Mouse (Mus musculus): Measurements from ENCODE around the gene Slc6a11. TPM values are rescaled to one million over a fixed set of nuclear protein-coding genes. Genes with fewer than 3 reads are reported as not detected.
A peak's percentile ranks its signal among the peaks of the same experiment; 100 is the strongest.

Gene Slc6a11
- polyA plus RNA-seq, 1 experiment from 2014 or later, result 5.4 TPM

DNA sequence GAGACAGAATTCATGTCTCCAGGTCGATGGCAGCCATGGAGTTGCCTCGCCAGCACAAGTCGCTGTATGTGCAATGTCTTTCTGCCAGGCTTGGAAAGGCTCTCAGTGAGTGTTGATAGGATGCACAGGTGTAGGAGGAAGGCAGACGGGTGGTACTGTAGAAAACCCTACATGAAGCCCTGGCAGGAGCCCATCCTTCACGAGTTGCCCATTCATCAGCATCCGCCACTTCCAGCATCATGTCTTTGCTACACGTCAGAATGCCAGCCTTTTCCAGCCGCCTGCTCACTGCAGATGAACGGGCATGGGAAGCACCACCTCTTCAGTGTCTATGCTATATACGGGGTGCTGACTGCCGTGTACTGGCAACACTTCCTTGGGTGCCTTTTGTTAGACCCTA lies 11.4 kb downstream of the Slc6a11 start:
- no peak overlapping the region for H3K4me2 ChIP-seq (replicated peaks)
- WGBS, result 89% methylated on average over 11 of the region's 11 CpGs
- no peaks in the 10 kb centered on the region for H3K36me3 ChIP-seq
- no peak overlapping the region for H3K27ac ChIP-seq
- no peaks in the 10 kb centered on the region for H3K27me3 ChIP-seq
- H3K9ac ChIP-seq, result no peak overlapping the region
- ATAC-seq (ENCODE audit: low FRiP score), result no peak
- no peak overlapping the region for H3K4me3 ChIP-seq
- no peaks in the 10 kb centered on the region for H3K9me3 ChIP-seq (replicated peaks)
- 0 out of 2 replicates have a peak, but pooled peaks cover 10% of the 10 kb centered on the region for H3K4me1 ChIP-seq

DNA sequence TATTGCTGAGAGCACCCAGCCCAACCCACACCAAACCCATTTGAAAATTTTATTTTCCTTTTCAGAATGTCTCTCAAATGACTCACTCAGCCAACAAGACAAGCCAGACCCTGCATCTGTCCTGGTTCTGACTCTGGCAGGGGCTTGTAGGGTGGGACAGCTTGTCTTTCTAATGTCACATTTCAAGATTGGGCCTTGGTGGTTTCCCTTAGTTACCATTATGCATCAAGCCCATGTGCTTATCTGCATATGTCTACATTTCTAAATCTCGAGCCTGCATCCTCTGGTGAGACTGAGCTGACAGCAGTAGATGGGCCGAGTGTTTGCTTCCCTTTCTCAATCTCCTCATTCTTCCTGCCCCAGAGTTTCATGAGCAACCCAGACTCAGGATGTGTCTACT lies 12.5 kb downstream of the Slc6a11 start:
- Histone ChIP-seq H3K36me3 (no peaks in the 10 kb centered on the region), H3K27me3 (no peaks in the 10 kb centered on the region), H3K9ac (no peak overlapping the region), H3K4me3 (no peak overlapping the region), H3K4me1 (0 out of 2 replicates have a peak, but pooled peaks cover 10% of the 10 kb centered on the region), H3K4me2 (replicated peaks) (no peak overlapping the region), H3K9me3 (replicated peaks) (no peaks in the 10 kb centered on the region), H3K27ac (no peak overlapping the region)
- 45% methylated on average over 2 of the region's 2 CpGs for WGBS
- ATAC-seq (ENCODE audit: low FRiP score), result no peak

DNA sequence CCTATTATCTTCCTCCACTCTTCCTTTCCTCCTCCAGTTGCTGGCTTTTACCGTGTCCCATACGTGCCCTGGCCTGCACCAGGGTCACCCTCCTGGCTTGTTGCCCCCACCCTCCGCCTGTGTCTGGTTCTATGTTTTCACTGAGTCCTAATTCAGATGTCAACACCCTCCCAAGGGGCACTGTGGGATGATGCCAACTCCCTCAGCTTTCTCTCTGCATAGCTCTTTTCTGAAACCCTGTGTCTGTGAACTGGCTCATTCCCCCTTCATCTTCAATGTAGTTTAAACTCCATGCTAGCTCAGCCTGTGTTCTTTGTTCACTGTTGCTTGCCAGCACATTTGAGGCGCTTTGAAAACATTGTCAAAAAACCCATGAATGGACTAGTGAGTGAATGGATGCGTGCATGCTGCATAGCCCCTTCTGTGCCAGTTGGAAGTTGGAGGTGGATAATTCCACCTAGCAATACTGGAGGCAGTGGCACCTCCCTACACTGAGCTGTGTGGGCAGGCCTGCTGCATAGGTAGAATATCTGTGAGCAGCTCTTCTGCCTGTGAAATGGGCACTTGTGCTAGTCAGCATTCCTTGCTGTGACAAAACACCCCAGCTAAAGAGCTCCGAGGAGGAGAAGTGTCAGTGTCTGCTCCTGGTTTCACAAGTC lies 13.5 kb downstream of the Slc6a11 start:
- Histone ChIP-seq H3K9me3 (replicated peaks) (no peaks in the 10 kb centered on the region), H3K9ac (no peak overlapping the region), H3K36me3 (no peaks in the 10 kb centered on the region), H3K27me3 (no peaks in the 10 kb centered on the region), H3K4me2 (replicated peaks) (no peak overlapping the region), H3K4me1 (0 out of 2 replicates have a peak, but pooled peaks cover 10% of the 10 kb centered on the region), H3K4me3 (no peak overlapping the region), H3K27ac (no peak overlapping the region)
- ATAC-seq (ENCODE audit: low FRiP score), result no peak
- WGBS, result 76% methylated on average over 6 of the region's 6 CpGs

DNA sequence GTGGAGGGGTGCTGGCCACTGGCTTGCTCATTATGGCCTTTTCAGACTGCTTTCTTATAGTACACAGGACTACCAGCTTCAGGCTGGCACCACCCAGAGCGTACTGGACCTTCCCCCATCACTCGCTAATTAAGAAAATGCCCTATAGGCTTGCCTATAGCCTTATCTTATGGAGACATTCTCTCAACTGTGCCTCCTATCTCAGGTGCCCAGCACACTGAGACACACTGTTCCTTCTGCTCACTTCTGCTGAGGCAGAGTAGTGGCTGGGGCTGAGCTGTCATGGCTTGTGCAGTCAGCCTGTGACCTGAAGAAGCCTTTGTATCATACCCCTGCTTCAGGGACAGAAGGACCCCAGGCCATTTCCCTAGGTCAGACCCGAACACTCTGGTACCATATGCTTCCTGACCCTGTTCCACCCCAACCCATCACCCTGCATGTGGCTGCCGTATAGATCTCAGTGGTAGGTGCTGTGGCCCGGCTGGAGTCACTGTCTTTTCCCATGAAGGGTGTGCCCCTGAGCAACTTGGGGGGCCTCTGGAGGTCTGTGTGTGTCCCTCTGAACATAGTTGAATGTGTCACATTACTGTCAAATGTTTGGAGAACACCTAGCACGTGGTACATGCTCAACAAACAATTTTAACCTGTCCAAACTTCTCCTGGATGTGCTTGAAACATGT lies 14.7 kb downstream of the Slc6a11 start:
- no peaks in the 10 kb centered on the region for H3K9me3 ChIP-seq (replicated peaks)
- no peaks in the 10 kb centered on the region; the same call in 1 of the 2 replicates for H3K27me3 ChIP-seq
- no peak overlapping the region for H3K27ac ChIP-seq
- ATAC-seq (ENCODE audit: low FRiP score), result no peak
- H3K4me3 ChIP-seq, result no peak overlapping the region
- WGBS, result 79% methylated on average over 6 of the region's 6 CpGs
- no peaks in the 10 kb centered on the region for H3K36me3 ChIP-seq
- H3K4me1 ChIP-seq, result 0 out of 2 replicates have a peak, but pooled peaks cover 10% of the 10 kb centered on the region
- H3K9ac ChIP-seq, result no peak overlapping the region
- no peak overlapping the region for H3K4me2 ChIP-seq (replicated peaks)

DNA sequence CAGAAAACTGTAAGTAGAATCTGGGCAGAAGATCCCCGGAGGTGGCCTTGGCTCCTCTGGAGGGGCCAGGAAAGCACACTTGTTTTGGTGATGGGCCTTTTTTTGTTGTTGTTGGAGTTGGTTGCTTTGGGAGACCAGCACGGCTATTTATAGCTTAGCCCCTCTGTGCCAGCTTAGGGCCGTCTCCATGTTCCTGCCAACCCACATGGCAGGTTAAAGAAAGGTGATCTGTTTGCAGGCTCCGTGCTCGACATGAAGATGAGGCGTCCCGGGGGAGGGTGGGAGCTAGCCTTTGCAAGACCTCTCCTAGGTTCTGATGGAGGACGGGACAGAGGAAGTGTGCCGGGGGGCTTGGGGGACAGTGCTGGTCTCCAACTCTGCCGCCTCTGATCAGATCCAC lies 24.7 kb downstream of the Slc6a11 start:
- no peak overlapping the region for H3K4me2 ChIP-seq (replicated peaks)
- H3K4me3 ChIP-seq, result no peak overlapping the region
- WGBS, result 83% methylated on average over 10 of the region's 10 CpGs
- H3K9me3 ChIP-seq (replicated peaks), result no peaks in the 10 kb centered on the region
- no peak overlapping the region for H3K27ac ChIP-seq
- no peaks in the 10 kb centered on the region for H3K4me1 ChIP-seq
- no peaks in the 10 kb centered on the region for H3K36me3 ChIP-seq
- no peaks in the 10 kb centered on the region for H3K27me3 ChIP-seq
- H3K9ac ChIP-seq, result no peak overlapping the region
- no peak for ATAC-seq (ENCODE audit: low FRiP score)

DNA sequence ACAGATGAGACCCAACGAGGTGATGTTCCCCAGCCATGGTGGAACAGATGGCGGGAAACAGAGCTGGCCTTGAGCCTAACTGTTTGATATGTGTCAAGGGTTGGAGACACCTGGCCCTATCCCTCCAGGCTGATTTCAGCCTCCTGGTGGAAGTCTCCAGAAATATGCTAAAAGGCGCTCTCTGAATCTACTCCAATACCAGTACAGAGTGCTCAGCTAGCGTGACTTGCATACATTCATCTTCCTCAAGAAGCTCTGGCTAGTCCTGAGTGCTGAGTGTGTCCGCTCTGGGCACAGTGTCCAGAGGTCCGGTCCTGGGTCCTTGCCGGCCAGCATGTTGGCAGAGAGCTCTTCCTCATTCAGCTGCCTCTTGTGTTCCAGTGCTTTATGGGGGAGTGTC lies 27.8 kb downstream of the Slc6a11 start:
- H3K9me3 ChIP-seq (replicated peaks), result no peaks in the 10 kb centered on the region
- H3K4me3 ChIP-seq, result no peak overlapping the region
- WGBS, result 90% methylated on average over 7 of the region's 7 CpGs
- no peaks in the 10 kb centered on the region for H3K4me1 ChIP-seq
- H3K9ac ChIP-seq, result no peak overlapping the region
- H3K27ac ChIP-seq, result no peak overlapping the region
- H3K27me3 ChIP-seq, result no peaks in the 10 kb centered on the region
- no peaks in the 10 kb centered on the region for H3K36me3 ChIP-seq
- no peak overlapping the region for H3K4me2 ChIP-seq (replicated peaks)
- no peak for ATAC-seq (ENCODE audit: low FRiP score)

DNA sequence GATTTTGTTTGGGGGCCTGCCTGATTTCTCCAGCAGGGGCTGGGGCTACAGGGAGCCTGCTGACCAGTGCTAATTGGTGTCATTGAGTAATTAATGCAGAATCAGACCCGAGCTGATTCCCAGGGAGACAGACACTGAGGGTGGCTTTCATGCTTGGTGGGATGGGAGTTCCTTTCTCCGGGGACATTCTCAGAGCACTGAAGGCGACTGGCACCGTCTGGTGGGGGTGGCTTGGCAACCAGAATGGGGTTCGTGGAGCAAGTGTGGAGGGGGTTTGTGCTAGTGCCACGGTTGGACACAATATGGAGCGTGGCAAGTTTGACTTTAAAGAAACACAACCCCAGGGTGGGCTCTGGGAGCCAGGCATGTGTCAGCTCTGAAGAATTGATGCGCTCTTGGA lies 29.7 kb downstream of the Slc6a11 start:
- Histone ChIP-seq H3K9ac (no peak overlapping the region), H3K4me3 (no peak overlapping the region), H3K9me3 (replicated peaks) (no peaks in the 10 kb centered on the region), H3K4me1 (no peaks in the 10 kb centered on the region), H3K27me3 (no peaks in the 10 kb centered on the region), H3K4me2 (replicated peaks) (no peak overlapping the region), H3K27ac (no peak overlapping the region), H3K36me3 (no peaks in the 10 kb centered on the region)
- WGBS, result 73% methylated on average over 8 of the region's 8 CpGs
- ATAC-seq (ENCODE audit: low FRiP score), result no peak

DNA sequence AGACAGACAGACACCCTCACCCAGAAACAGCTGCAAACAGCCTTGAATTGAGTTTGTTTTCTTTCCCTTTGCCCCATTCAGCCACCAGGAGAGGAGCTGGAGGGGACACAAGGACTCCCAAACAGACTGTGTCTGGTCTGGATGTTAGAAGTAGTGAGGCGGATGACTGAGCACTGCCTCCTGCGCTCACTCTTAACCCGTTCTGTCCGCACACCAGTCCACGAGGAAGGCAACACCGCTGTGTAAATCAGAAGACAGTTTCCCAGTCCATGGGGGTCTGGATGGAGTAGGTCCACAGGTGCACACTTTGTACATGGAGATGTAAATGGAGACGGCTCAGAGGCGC lies 43.0 kb downstream of the Slc6a11 start:
- ATAC-seq (ENCODE audit: low FRiP score), result peak; percentile 61; the same call in 1 of the 2 replicates
- Histone ChIP-seq H3K27me3 (peaks cover 60% of the 10 kb centered on the region), H3K36me3 (no peaks in the 10 kb centered on the region), H3K4me3 (no peak overlapping the region), H3K9ac (0 out of 2 replicates have a peak overlapping the region, but pooled peaks have one; percentile 18), H3K4me1 (peaks cover 15% of the 10 kb centered on the region), H3K27ac (no peak overlapping the region), H3K9me3 (replicated peaks) (no peaks in the 10 kb centered on the region), H3K4me2 (replicated peaks) (peak overlapping the region; percentile 40)
- 2% methylated on average over 8 of the region's 8 CpGs for WGBS

DNA sequence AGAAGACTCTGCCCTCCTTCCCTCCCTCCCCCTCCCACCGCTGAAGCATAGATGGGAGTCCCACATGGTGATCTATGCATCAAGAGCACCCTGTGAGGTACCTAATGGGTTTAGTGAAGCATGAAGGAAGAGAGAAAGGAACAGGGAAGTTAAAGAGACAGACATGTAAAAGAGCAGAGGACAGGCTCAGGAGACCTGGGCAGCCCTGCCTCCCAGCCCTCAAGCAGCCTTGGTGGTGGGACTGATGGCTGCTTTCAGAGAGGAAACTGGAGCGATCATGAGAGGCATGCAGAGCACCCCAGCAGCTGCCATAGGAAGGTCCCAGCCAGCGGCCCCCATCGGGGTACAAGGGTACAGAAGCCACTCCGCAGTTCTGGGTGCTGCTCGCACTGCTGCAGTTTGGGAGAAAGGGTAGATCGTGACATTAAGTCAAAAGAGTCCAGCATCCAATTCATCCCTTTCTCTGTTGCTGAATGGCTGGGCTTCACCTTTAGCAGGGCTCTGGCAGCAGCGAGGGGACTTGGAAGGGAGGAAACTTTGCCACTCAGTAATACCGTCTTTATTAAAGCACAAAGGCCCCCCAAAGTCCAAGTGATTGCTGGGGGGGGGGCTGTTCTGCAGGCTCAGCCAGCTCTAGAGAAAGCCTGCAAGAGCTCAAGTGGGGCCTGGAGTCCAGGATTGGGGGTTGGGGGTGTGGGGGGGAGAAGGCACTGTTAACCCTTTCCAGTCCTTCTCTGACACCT lies 43.5 kb downstream of the Slc6a11 start:
- no peaks in the 10 kb centered on the region for H3K9me3 ChIP-seq (replicated peaks)
- 0 out of 2 replicates have a peak overlapping the region, but pooled peaks have one; percentile 18 for H3K9ac ChIP-seq
- H3K4me2 ChIP-seq (replicated peaks), result peak overlapping the region; percentile 40
- peak overlapping the region; percentile 48; the same call in 1 of the 2 replicates for H3K27ac ChIP-seq
- no peaks in the 10 kb centered on the region for H3K36me3 ChIP-seq
- H3K27me3 ChIP-seq, result peaks cover 62% of the 10 kb centered on the region
- peaks cover 15% of the 10 kb centered on the region for H3K4me1 ChIP-seq
- WGBS, result under 1% methylated on average over 9 of the region's 9 CpGs
- peak; percentile 74 for ATAC-seq (ENCODE audit: low FRiP score)
- H3K4me3 ChIP-seq, result no peak overlapping the region

DNA sequence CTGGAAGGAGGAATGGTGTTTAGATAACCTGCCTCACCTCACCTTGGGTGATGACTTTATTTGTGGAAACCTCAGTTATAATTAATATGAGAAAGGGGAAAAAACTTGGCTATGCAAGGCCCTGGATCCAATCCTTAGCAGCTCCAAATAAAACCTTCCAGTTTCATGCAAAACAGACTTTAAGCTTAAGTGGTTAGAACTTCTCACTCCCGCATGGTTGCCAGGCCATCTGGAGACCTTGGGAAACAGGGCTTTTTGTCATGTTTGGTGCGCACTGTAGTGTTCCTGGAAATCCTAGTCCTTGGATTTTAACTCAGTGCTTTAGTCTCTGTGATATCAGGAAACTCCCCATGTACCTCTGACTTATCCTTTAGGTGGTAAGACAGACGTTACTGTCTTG lies 47.1 kb downstream of the Slc6a11 start:
- no peak overlapping the region for H3K9ac ChIP-seq
- WGBS, result 84% methylated on average over 3 of the region's 3 CpGs
- H3K27ac ChIP-seq, result no peak overlapping the region
- H3K4me1 ChIP-seq, result peaks cover 25% of the 10 kb centered on the region
- H3K27me3 ChIP-seq, result peaks cover 73% of the 10 kb centered on the region
- no peak overlapping the region for H3K4me2 ChIP-seq (replicated peaks)
- ATAC-seq (ENCODE audit: low FRiP score), result no peak
- no peaks in the 10 kb centered on the region for H3K36me3 ChIP-seq
- no peak overlapping the region for H3K4me3 ChIP-seq
- no peaks in the 10 kb centered on the region for H3K9me3 ChIP-seq (replicated peaks)

DNA sequence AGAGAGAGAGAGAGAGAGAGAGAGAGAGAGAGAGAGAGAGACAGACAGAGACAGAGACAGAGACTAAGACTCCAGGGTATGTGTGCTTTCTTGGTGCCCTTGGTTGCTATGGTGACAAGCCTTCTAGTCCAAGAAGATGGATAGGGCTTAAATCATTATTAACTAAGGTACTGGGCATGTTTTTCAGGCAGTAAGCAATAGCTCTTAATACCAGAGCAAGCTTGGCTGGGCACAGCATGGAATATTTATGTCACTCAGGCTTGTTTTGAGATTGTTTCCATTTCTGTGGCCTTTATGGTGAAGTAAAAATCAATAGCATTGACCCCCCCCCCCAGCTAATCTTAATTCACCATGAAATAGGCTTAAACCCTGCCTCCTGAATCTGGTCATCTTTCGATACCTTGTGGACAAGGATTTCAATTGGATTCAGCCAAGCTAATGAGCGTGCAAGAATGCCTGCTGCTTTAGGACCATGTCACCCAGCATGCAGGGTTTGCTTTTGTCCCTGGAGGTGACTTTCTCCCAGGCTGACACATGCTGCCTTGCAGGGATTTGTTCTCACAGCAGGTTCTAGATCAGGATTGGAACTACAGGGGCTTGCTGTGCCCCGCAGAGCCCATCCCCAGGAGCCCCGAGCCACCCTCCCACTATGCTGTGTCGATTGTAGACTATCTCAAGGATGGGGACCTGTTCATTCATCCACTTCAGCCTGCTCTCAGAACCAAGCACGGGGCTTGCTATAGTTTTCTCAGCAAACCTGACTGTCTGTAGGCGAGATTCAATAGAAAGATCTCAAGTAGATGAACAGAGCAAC lies 51.5 kb downstream of the Slc6a11 start:
- H3K27ac ChIP-seq, result peak overlapping the region; percentile 36
- H3K4me1 ChIP-seq, result peaks cover 11% of the 10 kb centered on the region
- ATAC-seq (ENCODE audit: low FRiP score), result peak; percentile 73; the same call in 1 of the 2 replicates
- WGBS, result 35% methylated on average over 7 of the region's 7 CpGs
- H3K9me3 ChIP-seq (replicated peaks), result no peaks in the 10 kb centered on the region
- peaks cover 63% of the 10 kb centered on the region for H3K27me3 ChIP-seq
- no peak overlapping the region for H3K9ac ChIP-seq
- no peak overlapping the region for H3K4me3 ChIP-seq
- H3K36me3 ChIP-seq, result no peaks in the 10 kb centered on the region
- H3K4me2 ChIP-seq (replicated peaks), result no peak overlapping the region

DNA sequence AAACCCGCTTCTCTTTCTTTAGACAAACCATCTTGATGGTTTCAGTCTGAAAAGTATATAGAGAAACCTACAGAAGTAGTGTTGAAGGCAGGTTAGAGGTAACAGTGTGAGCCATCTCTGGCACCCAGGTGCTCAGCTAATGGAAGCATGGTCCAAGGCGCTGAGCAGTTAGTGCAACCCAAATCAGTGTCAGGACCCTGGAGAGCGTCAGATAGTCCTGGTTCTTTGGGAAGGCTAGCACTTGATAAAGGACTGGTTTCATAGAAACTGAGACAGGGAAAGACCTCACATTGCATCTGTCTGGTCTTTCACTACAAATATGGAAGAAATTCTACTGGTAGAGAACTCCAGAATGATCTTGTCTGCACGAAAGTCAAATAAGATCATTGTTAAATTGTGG lies 56.1 kb downstream of the Slc6a11 start:
- Histone ChIP-seq H3K9me3 (replicated peaks) (0 out of 2 replicates have a peak, but pooled peaks cover 4% of the 10 kb centered on the region), H3K9ac (no peak overlapping the region), H3K4me1 (peaks cover 11% of the 10 kb centered on the region), H3K36me3 (no peaks in the 10 kb centered on the region), H3K4me2 (replicated peaks) (no peak overlapping the region), H3K4me3 (no peak overlapping the region), H3K27me3 (peaks cover 46% of the 10 kb centered on the region), H3K27ac (no peak overlapping the region)
- ATAC-seq (ENCODE audit: low FRiP score), result no peak
- 53% methylated on average over 4 of the region's 4 CpGs for WGBS
